Mouse (Mus musculus) liver, embryonic 18 days (tissue): ENCODE results near the gene Ifngr2. TPM values are rescaled to one million over a fixed set of nuclear protein-coding genes. Genes with fewer than 3 reads are reported as not detected.

Source experiments
- polyA plus RNA-seq: library from polyadenylated mRNA; depleted of rRNA; stranded (reverse); fragments of >200 nt; gene quantifications from 2 replicates; pipeline ENCODE4 v1.2.3, GENCODE M21; 2012; rRNA removed

Ifngr2 gene
- 9.1 and 9.5 TPM in 2 replicates for polyA plus RNA-seq

DNA sequence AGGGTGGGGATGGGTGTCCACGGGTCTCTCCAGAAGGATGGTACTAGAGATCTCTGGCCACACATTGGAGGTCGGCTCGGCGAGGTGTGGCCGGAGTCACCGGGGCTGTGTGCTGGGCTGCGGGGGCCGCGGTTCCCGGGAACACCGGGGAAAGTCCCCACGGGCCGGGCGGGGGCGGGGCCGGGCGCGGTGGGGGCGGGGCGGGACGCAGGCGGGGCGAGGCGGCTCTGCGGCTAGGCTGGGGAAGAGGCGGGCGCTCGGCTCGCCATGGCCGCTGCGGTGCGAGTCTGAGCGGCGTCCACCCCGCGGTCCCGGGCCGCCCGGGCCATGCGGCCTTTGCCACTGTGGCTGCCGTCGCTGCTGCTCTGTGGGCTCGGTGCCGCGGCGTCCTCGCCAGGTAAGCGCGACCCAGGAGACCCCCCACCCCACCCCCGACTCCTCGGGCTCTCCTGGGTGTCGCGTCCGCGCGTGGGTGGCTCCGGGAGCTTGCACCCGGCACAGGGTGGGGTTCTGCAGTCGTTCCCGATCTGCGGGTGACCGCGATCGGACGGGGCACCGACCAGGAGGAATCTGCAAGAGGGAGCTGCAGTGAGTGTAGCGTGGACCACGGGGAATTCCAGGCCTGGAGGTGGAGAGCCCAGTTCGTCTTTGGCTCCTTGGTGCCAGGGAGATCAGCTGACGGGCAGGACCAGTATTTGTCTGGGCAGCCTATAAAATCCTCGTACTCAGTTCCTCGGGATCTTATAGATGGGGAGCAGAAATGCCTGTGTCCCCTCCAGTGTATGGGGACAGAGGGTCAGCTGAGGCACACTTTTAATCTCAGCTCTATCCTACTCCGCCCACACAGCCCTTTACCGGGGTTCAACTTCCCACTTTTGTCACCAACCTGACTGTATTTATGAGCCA, at the start of gene Ifngr2:
Gene Ifngr2, plus strand, starts transcription at position 237 of the 906 bp plus-strand sequence.

DNA sequence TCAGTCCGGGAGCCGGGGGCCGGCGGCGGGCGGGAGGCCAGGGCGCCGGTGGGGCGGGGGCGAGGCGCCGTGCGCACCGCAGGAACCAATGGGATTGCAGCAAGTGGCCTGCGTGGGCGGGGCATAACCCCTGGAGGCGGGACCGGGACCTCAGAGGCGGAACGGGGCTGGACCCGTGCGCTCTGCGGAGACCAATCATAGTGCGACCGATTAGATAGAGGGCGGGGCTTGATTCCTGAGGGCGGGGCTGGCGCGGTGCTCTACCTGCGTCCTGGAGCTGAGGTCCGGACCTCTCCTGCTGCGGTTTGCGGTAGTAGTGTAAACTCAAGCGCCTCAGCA, 50.8 kb downstream of the Ifngr2 start, which contains the start of gene Tmem50b:
Gene Tmem50b, minus strand, starts transcription at position 129 of the 339 bp plus-strand sequence.

Other genes starting within 250 kb of the Ifngr2 start
- gene Ifnar2, start 174.3 kb upstream of the Ifngr2 start, polyA plus RNA-seq: 48.1 and 50.4 TPM in 2 replicates
- gene Gm21970, start 155.4 kb upstream of the Ifngr2 start, polyA plus RNA-seq: not detected in 2 replicates
- gene Il10rb, start 140.9 kb upstream of the Ifngr2 start, polyA plus RNA-seq: 20.7 and 23.1 TPM in 2 replicates
- gene Ifnar1, start 61.8 kb upstream of the Ifngr2 start, polyA plus RNA-seq: 15.0 and 16.6 TPM in 2 replicates
- 6.6 and 6.9 TPM in 2 replicates for gene Tmem50b, start 50.7 kb downstream of the Ifngr2 start, polyA plus RNA-seq
- 1.6 and 1.8 TPM in 2 replicates for gene Dnajc28, start 72.0 kb downstream of the Ifngr2 start, polyA plus RNA-seq
- gene Gart, start 99.9 kb downstream of the Ifngr2 start, polyA plus RNA-seq: 22.9 and 25.3 TPM in 2 replicates
- gene Son, start 100.4 kb downstream of the Ifngr2 start, polyA plus RNA-seq: 65.4 and 77.5 TPM in 2 replicates
- gene Donson, start 141.7 kb downstream of the Ifngr2 start, polyA plus RNA-seq: 11.8 and 12.4 TPM in 2 replicates
- 19.3 and 22.4 TPM in 2 replicates for gene Cryzl1, start 181.9 kb downstream of the Ifngr2 start, polyA plus RNA-seq
- gene Itsn1, start 182.2 kb downstream of the Ifngr2 start, polyA plus RNA-seq: 28.8 and 36.6 TPM in 2 replicates